Mouse (Mus musculus): Measurements from ENCODE around the gene Gm34302.

The Gm34302 gene

GRCm38 (mm10) chr3:63483726-63484125 lies at the start of gene Gm34302:
Gm34302 (minus strand) TSS chr3:63483879.
- DNase-seq (ENCODE audit: inconsistent age in 2 of 2, low spot score in 1 of 2) = no peak

- DNase-seq (ENCODE audit: inconsistent age in 2 of 2, low spot score in 1 of 2) = peak in 1 of 2 experiments; percentile 9
Measured at GRCm38 (mm10) chr3:63531847-63532246, 48.2 kb upstream of the Gm34302 start.

GRCm38 (mm10) chr3:63517681-63518080 lies 34.0 kb upstream of the Gm34302 start:
- DNase-seq (ENCODE audit: inconsistent age in 2 of 2, low spot score in 1 of 2) = peak in 1 of 2 experiments; percentile 9

- DNase-seq (ENCODE audit: inconsistent age in 2 of 2, low spot score in 1 of 2) = peak; percentile 5 to 17
Measured at GRCm38 (mm10) chr3:63516279-63516678, 32.6 kb upstream of the Gm34302 start.

- DNase-seq (ENCODE audit: inconsistent age in 2 of 2, low spot score in 1 of 2) = peak in 1 of 2 experiments; percentile 5
Measured at GRCm38 (mm10) chr3:63511316-63511715, 27.6 kb upstream of the Gm34302 start.

GRCm38 (mm10) chr3:63509484-63509883 lies 25.8 kb upstream of the Gm34302 start:
- DNase-seq (ENCODE audit: inconsistent age in 2 of 2, low spot score in 1 of 2) = no peak

GRCm38 (mm10) chr3:63508924-63509323 lies 25.2 kb upstream of the Gm34302 start:
- DNase-seq (ENCODE audit: inconsistent age in 2 of 2, low spot score in 1 of 2) = no peak

- DNase-seq (ENCODE audit: inconsistent age in 2 of 2, low spot score in 1 of 2) = peak in 1 of 2 experiments; percentile 9
Measured at GRCm38 (mm10) chr3:63504433-63504832, 20.8 kb upstream of the Gm34302 start.

GRCm38 (mm10) chr3:63494625-63495382 lies 11.1 kb upstream of the Gm34302 start:
- no peak for DNase-seq (ENCODE audit: inconsistent age in 2 of 2, low spot score in 1 of 2)

- DNase-seq (ENCODE audit: inconsistent age in 2 of 2, low spot score in 1 of 2) = no peak
Measured at GRCm38 (mm10) chr3:63493563-63493962, 9.9 kb upstream of the Gm34302 start.

- DNase-seq (ENCODE audit: inconsistent age in 2 of 2, low spot score in 1 of 2) = peak in 1 of 2 experiments; percentile 56
Measured at GRCm38 (mm10) chr3:63440426-63441125, 43.1 kb downstream of the Gm34302 start.

GRCm38 (mm10) chr3:63439738-63440137 lies 43.9 kb downstream of the Gm34302 start:
- peak; percentile 15 to 73 for DNase-seq (ENCODE audit: inconsistent age in 2 of 2, low spot score in 1 of 2)

- DNase-seq (ENCODE audit: inconsistent age in 2 of 2, low spot score in 1 of 2) = no peak
Measured at GRCm38 (mm10) chr3:63438898-63439297, 44.8 kb downstream of the Gm34302 start.
